Mouse (Mus musculus): ENCODE results near the gene Stxbp2. TPM values are rescaled to one million over a fixed set of nuclear protein-coding genes. Genes with fewer than 3 reads are reported as not detected.

Gene Stxbp2
- polyA plus RNA-seq, 2 experiments, result 37.7 to 55.5 TPM

DNA sequence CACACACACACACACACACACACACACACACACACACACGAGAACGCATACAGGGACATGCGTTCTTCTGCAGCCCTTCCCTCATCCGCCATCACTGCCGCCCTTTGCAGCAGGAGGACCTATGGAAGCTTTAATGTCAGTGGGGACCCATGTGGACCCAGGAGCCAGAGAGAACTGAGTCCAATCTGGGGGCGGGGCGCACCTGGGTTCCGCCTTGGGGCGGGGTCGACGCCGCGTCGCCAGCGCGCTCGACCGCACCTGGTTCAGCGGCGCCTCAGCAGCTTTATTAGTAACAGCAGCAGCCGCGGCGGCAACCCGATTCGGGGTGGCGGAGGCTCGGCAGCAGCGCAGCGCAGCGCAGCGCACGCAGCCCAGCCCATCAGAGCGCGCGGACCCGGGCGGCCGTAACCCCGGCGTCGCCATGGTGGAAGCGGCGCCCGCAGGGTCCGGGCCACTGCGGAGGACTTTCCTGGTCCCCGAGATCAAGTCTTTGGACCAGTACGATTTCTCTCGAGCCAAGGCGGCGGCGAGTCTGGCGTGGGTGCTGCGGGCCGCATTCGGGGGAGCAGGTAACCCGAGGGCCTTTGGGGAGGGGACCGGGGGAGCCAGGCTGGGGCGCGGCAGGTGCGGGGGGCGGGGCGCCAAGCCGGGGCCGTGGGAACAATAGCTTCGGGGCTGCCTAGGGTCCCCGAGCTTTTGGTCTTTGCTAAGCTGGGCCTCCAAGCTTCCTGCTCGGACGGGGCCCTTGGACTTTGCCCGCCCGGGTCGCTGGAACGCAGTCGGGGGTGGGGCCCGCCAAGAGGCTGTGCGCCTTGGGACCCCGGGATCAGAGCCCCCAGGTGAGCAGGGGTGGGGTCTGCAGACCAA is 43.1 kb upstream of the Stxbp2 start:
- no peak overlapping the region for H3K27ac ChIP-seq
- H3K36me3 ChIP-seq (replicated peaks; ENCODE audit: control insufficient read depth, insufficient read depth, low read depth), result no peaks in the 10 kb centered on the region
- H3K9me3 ChIP-seq (ENCODE audit: control insufficient read depth, low read length), result no peaks in the 10 kb centered on the region
- H3K4me3 ChIP-seq (ENCODE audit: insufficient read depth in 1 of 2, low read depth in 2 of 2, low read length in 2 of 2), result peak overlapping the region; percentile 61 to 66
- WGBS (ENCODE audit: insufficient replicate concordance), result 1% methylated on average over 76 of the region's 77 CpGs
- TF ChIP-seq CTCF (IDR thresholded peaks at IDR 0.05; ENCODE audit: low read depth), result no peak
- no peak for TF ChIP-seq EP300 (IDR thresholded peaks at IDR 0.05; ENCODE audit: low read depth)
- H3K4me1 ChIP-seq (replicated peaks; ENCODE audit: control insufficient read depth in 2 of 2, insufficient read depth in 2 of 2, low read length in 1 of 2), result peaks cover 14% of the 10 kb centered on the region in 2 experiments
- DNase-seq (ENCODE audit: low read depth in 3 of 3, low spot score in 3 of 3), result peak in 1 of 3 experiments; percentile 39
- H3K27me3 ChIP-seq (ENCODE audit: control insufficient read depth, insufficient read depth, low read length), result no peaks in the 10 kb centered on the region; the same call in 1 of the 2 replicates
- peak overlapping the region; percentile 85 for H3K4me2 ChIP-seq (ENCODE audit: low read depth)
- peak; percentile 73 for ATAC-seq (ENCODE audit: insufficient read depth)
- peak overlapping the region; percentile 54 for H3K9ac ChIP-seq (replicated peaks)

DNA sequence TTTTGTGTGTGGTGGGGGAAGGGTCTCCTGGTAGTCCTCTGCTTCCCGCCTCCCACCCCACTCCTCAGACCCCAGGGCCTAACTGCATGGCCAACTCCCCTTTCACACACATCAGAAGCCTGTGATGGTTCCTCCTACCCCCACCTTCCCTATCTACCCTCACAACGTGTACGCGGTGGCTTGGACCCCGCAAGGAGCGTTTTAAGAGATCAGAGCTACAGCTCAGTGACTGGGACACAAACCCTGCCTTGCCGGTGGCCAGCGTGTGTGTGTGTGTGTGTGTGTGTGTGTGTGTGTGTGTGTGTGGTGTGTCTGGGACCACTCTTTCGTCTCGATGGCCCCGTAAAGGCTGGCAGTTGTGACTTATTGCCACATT is 42.5 kb upstream of the Stxbp2 start:
- peak; percentile 23; the same call in 1 of the 2 replicates for ATAC-seq (ENCODE audit: insufficient read depth)
- 14% methylated on average over 11 of the region's 11 CpGs for WGBS (ENCODE audit: insufficient replicate concordance)
- peak overlapping the region; percentile 54 for H3K9ac ChIP-seq (replicated peaks)

DNA sequence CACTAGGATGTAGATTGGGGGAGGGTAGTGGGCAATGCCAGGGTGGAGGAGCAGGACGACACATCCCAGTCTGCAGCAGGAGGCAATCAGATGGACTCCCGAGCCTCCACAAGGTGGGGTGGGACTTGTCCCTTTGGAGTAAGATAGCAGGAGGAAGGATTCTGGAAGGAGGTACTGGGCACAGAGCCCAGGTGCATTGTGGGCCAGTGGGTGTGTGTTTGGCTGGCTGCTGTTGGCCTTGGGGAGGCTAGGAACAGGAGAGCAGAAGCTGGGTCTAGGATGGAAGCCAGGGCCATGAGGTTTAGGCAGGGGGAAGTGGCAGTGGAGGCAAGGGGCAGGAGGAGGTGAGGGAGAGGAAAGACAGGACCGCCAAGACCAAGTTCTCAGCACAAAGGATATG is 37.3 kb upstream of the Stxbp2 start:
- H3K27me3 ChIP-seq (ENCODE audit: control insufficient read depth, insufficient read depth, low read length), result no peaks in the 10 kb centered on the region; the same call in 1 of the 2 replicates
- H3K27ac ChIP-seq, result no peak overlapping the region
- TF ChIP-seq EP300 (IDR thresholded peaks at IDR 0.05; ENCODE audit: low read depth) (no peak), CTCF (IDR thresholded peaks at IDR 0.05; ENCODE audit: low read depth) (no peak)
- H3K4me3 ChIP-seq (ENCODE audit: insufficient read depth in 1 of 2, low read depth in 2 of 2, low read length in 2 of 2), result no peak overlapping the region
- no peak overlapping the region for H3K4me2 ChIP-seq (ENCODE audit: low read depth)
- no peak overlapping the region for H3K9ac ChIP-seq (replicated peaks)
- H3K36me3 ChIP-seq (replicated peaks; ENCODE audit: control insufficient read depth, insufficient read depth, low read depth), result no peaks in the 10 kb centered on the region
- H3K4me1 ChIP-seq (replicated peaks; ENCODE audit: control insufficient read depth in 2 of 2, insufficient read depth in 2 of 2, low read length in 1 of 2), result no peaks in the 10 kb centered on the region
- ATAC-seq (ENCODE audit: insufficient read depth) (no peak), DNase-seq (ENCODE audit: low read depth in 3 of 3, low spot score in 3 of 3) (no peak)
- no peaks in the 10 kb centered on the region for H3K9me3 ChIP-seq (ENCODE audit: control insufficient read depth, low read length)
- WGBS (ENCODE audit: insufficient replicate concordance), result 53% methylated on average over 3 of the region's 3 CpGs

More for the DNA sequence above, 42.5 kb upstream of the Stxbp2 start:
- no peak overlapping the region for H3K27ac ChIP-seq
- no peaks in the 10 kb centered on the region; the same call in 1 of the 2 replicates for H3K27me3 ChIP-seq (ENCODE audit: control insufficient read depth, insufficient read depth, low read length)
- TF ChIP-seq CTCF (IDR thresholded peaks at IDR 0.05; ENCODE audit: low read depth) (no peak), EP300 (IDR thresholded peaks at IDR 0.05; ENCODE audit: low read depth) (no peak)
- no peak for DNase-seq (ENCODE audit: low read depth in 3 of 3, low spot score in 3 of 3)
- H3K36me3 ChIP-seq (replicated peaks; ENCODE audit: control insufficient read depth, insufficient read depth, low read depth), result no peaks in the 10 kb centered on the region
- H3K4me2 ChIP-seq (ENCODE audit: low read depth), result peak overlapping the region; percentile 85
- H3K4me1 ChIP-seq (replicated peaks; ENCODE audit: control insufficient read depth in 2 of 2, insufficient read depth in 2 of 2, low read length in 1 of 2), result peaks cover 14% of the 10 kb centered on the region in 2 experiments
- H3K4me3 ChIP-seq (ENCODE audit: insufficient read depth in 1 of 2, low read depth in 2 of 2, low read length in 2 of 2), result peak overlapping the region; percentile 61 to 66
- H3K9me3 ChIP-seq (ENCODE audit: control insufficient read depth, low read length), result no peaks in the 10 kb centered on the region

DNA sequence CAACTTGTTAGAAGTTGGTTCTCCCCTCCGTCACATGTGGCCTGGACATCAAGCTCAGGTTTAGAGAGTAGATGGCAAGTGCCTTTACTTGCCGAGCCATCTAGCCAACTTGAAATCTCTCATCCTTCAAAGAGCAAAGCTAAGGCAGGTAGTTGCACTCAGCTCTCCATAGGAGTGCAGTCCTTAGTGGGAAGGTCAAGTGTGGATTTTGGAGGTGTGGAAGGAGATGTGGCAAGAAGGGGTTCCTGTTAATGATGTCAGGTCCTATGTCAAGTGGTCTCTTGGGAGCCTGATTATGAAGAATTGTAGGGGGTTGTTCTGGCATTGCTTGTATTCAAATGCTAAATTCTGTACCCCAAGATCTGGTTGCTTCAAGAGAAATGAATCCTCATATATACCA is 36.3 kb upstream of the Stxbp2 start:
- WGBS (ENCODE audit: insufficient replicate concordance), result 62% methylated on average over 2 of the region's 2 CpGs
- no peak overlapping the region for H3K4me2 ChIP-seq (ENCODE audit: low read depth)
- H3K9me3 ChIP-seq (ENCODE audit: control insufficient read depth, low read length), result no peaks in the 10 kb centered on the region
- no peak overlapping the region for H3K27ac ChIP-seq
- no peak overlapping the region for H3K4me3 ChIP-seq (ENCODE audit: insufficient read depth in 1 of 2, low read depth in 2 of 2, low read length in 2 of 2)
- H3K4me1 ChIP-seq (replicated peaks; ENCODE audit: control insufficient read depth in 2 of 2, insufficient read depth in 2 of 2, low read length in 1 of 2), result no peaks in the 10 kb centered on the region
- TF ChIP-seq CTCF (IDR thresholded peaks at IDR 0.05; ENCODE audit: low read depth) (no peak), EP300 (IDR thresholded peaks at IDR 0.05; ENCODE audit: low read depth) (no peak)
- no peaks in the 10 kb centered on the region for H3K27me3 ChIP-seq (ENCODE audit: control insufficient read depth, insufficient read depth, low read length)
- DNase-seq (ENCODE audit: low read depth in 3 of 3, low spot score in 3 of 3), result no peak
- no peak overlapping the region for H3K9ac ChIP-seq (replicated peaks)
- ATAC-seq (ENCODE audit: insufficient read depth), result no peak
- H3K36me3 ChIP-seq (replicated peaks; ENCODE audit: control insufficient read depth, insufficient read depth, low read depth), result no peaks in the 10 kb centered on the region

DNA sequence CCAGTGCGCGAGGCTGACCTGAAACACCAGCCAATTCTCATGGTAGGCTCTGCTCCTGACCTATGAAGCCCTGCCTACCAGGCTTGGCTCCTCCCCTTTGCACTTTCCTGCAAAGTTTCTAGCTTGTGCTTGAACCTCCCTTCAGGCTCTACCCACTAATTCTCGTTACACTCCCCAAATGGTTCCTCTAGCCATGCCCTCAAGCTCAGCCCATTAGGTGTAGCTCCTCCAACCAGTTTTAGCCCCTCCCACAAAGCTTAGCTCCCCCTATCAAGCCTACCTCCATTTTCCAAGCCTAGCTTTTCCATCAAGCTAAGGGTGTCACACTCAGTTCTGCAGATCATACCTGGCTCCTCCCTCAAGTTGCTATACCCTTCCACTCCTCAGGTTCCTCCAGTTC is 32.7 kb upstream of the Stxbp2 start:
- 70% methylated on average over 3 of the region's 3 CpGs for WGBS (ENCODE audit: insufficient replicate concordance)
- H3K4me2 ChIP-seq (ENCODE audit: low read depth), result no peak overlapping the region
- H3K4me3 ChIP-seq (ENCODE audit: insufficient read depth in 1 of 2, low read depth in 2 of 2, low read length in 2 of 2), result no peak overlapping the region
- no peaks in the 10 kb centered on the region for H3K27me3 ChIP-seq (ENCODE audit: control insufficient read depth, insufficient read depth, low read length)
- no peak for ATAC-seq (ENCODE audit: insufficient read depth)
- no peaks in the 10 kb centered on the region for H3K9me3 ChIP-seq (ENCODE audit: control insufficient read depth, low read length)
- no peaks in the 10 kb centered on the region for H3K36me3 ChIP-seq (replicated peaks; ENCODE audit: control insufficient read depth, insufficient read depth, low read depth)
- no peaks in the 10 kb centered on the region for H3K4me1 ChIP-seq (replicated peaks; ENCODE audit: control insufficient read depth in 2 of 2, insufficient read depth in 2 of 2, low read length in 1 of 2)
- TF ChIP-seq CTCF (IDR thresholded peaks at IDR 0.05; ENCODE audit: low read depth) (no peak), EP300 (IDR thresholded peaks at IDR 0.05; ENCODE audit: low read depth) (no peak)
- no peak for DNase-seq (ENCODE audit: low read depth in 3 of 3, low spot score in 3 of 3)
- H3K9ac ChIP-seq (replicated peaks), result no peak overlapping the region
- no peak overlapping the region for H3K27ac ChIP-seq

All from liver, embryonic 14.5 days (tissue).